Comparison of ENCODE assay signal across 10 mouse cellular contexts in genomic region chr7:122575506-122575905, GRCm38 (mm10).
DNase-seq lines count a peak whose midpoint lies in the region; ATAC-seq and TF ChIP-seq lines count a peak whose summit lies in the region.
"Had no signal": no experiment of that assay in that cellular context is flagged by ENCODE, and none has a peak within 500 bp of the region (broad histone marks: within the 10 kb centered on the region; RNA-seq: fewer than 3 reads in every experiment).

No protein-coding gene starts in this region.

- H3K4me1 ChIP-seq in heart, embryonic 11.5 days (ENCODE audit: control insufficient read depth, insufficient read depth, low read length), result no peaks in the 10 kb centered on the region
- no peaks in the 10 kb centered on the region for H3K4me1 ChIP-seq in liver, embryonic 12.5 days
- H3K4me1 ChIP-seq: neural tube, embryonic 13.5 days had no signal

- intact Hi-C loops in heart, postnatal 36 days (cut with DNase I), result no loop called here
- intact Hi-C loops in gastrocnemius, adult 2 months (cut with DNase I), result no loop called here

- H3K27me3 ChIP-seq in heart, embryonic 11.5 days (ENCODE audit: control insufficient read depth, insufficient read depth, low read length), result no peaks in the 10 kb centered on the region
- no peaks in the 10 kb centered on the region for H3K27me3 ChIP-seq in liver, embryonic 12.5 days (replicated peaks)
- H3K27me3 ChIP-seq: neural tube, embryonic 13.5 days had no signal

- 32% methylated on average over 8 of the region's 8 CpGs for WGBS in heart, embryonic 11.5 days (ENCODE audit: insufficient replicate concordance)
- WGBS in liver, embryonic 12.5 days (ENCODE audit: insufficient replicate concordance), result 41% methylated on average over 8 of the region's 8 CpGs

- ATAC-seq in heart, embryonic 11.5 days (replicated peaks; ENCODE audit: insufficient number of reproducible peaks, low FRiP score, low TSS enrichment), result peak; percentile 63
- no peak for ATAC-seq in liver, embryonic 12.5 days
- ATAC-seq: activated CD4-positive, CD25-positive, alpha-beta regulatory T cell, adult 4 months had no signal

- no peak overlapping the region for H3K4me2 ChIP-seq in heart, embryonic 11.5 days
- H3K4me2 ChIP-seq in liver, embryonic 12.5 days, result no peak overlapping the region
- H3K4me2 ChIP-seq: neural tube, embryonic 13.5 days had no signal

- DNase-seq in heart, postnatal 36 days, result no peak
- peak; percentile 46 for DNase-seq in layer of hippocampus, adult 9-11 months
- no peak for DNase-seq in layer of hippocampus, postnatal 10 days (ENCODE audit: low spot score in 2 of 2)
- DNase-seq in embryo, embryonic 11 days, result peak; percentile 49
- peak; percentile 52 to 63 for DNase-seq in right cerebral cortex, adult 2 months (ENCODE audit: low spot score in 2 of 2)
- no peak for DNase-seq in gastrocnemius, adult 2 months

- no peaks in the 10 kb centered on the region for H3K36me3 ChIP-seq in heart, embryonic 11.5 days (ENCODE audit: control insufficient read depth, insufficient read depth, low read length)
- no peaks in the 10 kb centered on the region for H3K36me3 ChIP-seq in liver, embryonic 12.5 days
- H3K36me3 ChIP-seq: neural tube, embryonic 13.5 days had no signal

- H3K9ac ChIP-seq in heart, embryonic 11.5 days (ENCODE audit: low read depth, low read length), result no peak overlapping the region
- no peak overlapping the region for H3K9ac ChIP-seq in liver, embryonic 12.5 days
- H3K9ac ChIP-seq: neural tube, embryonic 13.5 days had no signal

- TF ChIP-seq CTCF in gastrocnemius, adult 2 months (IDR thresholded peaks at IDR 0.05), result no peak

- no peaks in the 10 kb centered on the region for H3K9me3 ChIP-seq in heart, embryonic 11.5 days (replicated peaks; ENCODE audit: control insufficient read depth, low read length)
- no peaks in the 10 kb centered on the region for H3K9me3 ChIP-seq in liver, embryonic 12.5 days (replicated peaks)
- H3K9me3 ChIP-seq: neural tube, embryonic 13.5 days had no signal

- no peak overlapping the region for H3K27ac ChIP-seq in heart, embryonic 11.5 days (ENCODE audit: low read depth, low read length)
- no peak overlapping the region for H3K27ac ChIP-seq in gastrocnemius, adult 2 months
- H3K27ac ChIP-seq in liver, embryonic 12.5 days, result no peak overlapping the region
- H3K27ac ChIP-seq: neural tube, embryonic 13.5 days had no signal

- H3K4me3 ChIP-seq in heart, embryonic 11.5 days (ENCODE audit: low read depth, low read length), result no peak overlapping the region
- H3K4me3 ChIP-seq in gastrocnemius, adult 2 months, result no peak overlapping the region
- H3K4me3 ChIP-seq in liver, embryonic 12.5 days, result no peak overlapping the region
- H3K4me3 ChIP-seq: neural tube, embryonic 13.5 days had no signal

Comparison
In these comparisons a context has a peak if more than half of its experiments do, and no peak if none do; other contexts are left out.
1. DNase-seq: peak in layer of hippocampus, adult 9-11 months (single experiment), embryo, embryonic 11 days (single experiment) and right cerebral cortex, adult 2 months (2 of 2); none in heart, postnatal 36 days (0 of 2), layer of hippocampus, postnatal 10 days (0 of 2) and gastrocnemius, adult 2 months (single experiment).